Mouse (Mus musculus): ENCODE results near the gene Higd1c. TPM values are rescaled to one million over a fixed set of nuclear protein-coding genes. Genes with fewer than 3 reads are reported as not detected.
"Not testable (repeated sequence)": the region's sequence is repeated elsewhere in the genome, so short reads cannot be mapped to it uniquely, and the experiment has no call there.

Higd1c gene
- total RNA-seq, 2 experiments from 2014 or later, result not detected

DNA sequence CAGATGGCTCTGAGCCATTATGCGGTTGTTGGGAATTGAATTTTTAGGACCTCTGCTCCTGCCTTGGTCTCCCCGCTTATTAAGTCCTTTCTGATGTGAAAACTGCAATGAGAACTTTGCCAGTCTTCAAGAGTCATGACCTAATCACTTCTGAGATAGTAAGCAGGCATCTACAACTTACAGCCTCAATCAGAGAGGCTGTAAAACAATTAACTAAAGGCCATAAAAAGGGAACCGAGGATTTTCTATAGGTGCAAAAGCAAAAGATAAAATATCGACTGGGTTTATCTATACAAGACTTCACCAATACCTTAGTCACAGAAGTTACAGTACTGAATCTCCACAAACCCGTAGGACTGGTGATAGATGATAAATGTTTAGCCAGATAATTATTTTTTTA is 8.5 kb upstream of the Higd1c start:
- no peak for DNase-seq (ENCODE audit: low spot score)

GRCm38 (mm10) chr15:100365967-100366366 is 1.6 kb downstream of the Higd1c start:
- not testable (repeated sequence) for DNase-seq (ENCODE audit: low spot score)

DNA sequence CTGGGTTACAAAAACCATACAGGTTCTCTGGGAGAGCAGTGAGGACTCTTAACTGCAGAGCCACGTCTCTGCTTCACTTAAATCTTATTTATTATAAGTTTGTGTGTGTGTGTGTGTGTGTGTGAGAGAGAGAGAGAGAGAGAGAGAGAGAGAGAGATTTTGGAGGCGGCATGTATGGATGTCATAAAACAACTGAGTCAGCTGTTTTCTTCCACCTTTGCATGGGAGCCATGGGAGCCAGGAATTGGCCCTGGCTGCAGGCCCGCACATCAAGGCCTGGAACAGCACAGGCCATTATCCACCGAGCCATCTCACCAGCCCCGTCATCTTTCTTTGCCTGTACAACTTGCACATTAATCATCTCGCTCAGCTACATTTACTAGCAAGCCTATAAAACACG is 2.8 kb downstream of the Higd1c start:
- DNase-seq (ENCODE audit: low spot score), result no peak

- DNase-seq (ENCODE audit: low spot score), result peak; percentile 71
Measured at GRCm38 (mm10) chr15:100375066-100375465, 10.7 kb downstream of the Higd1c start.

GRCm38 (mm10) chr15:100377847-100378505 is 13.6 kb downstream of the Higd1c start:
- not testable (repeated sequence) for DNase-seq (ENCODE audit: low spot score)

GRCm38 (mm10) chr15:100379658-100380057 is 15.3 kb downstream of the Higd1c start:
- DNase-seq (ENCODE audit: low spot score), result no peak

- no peak for DNase-seq (ENCODE audit: low spot score)
Measured at GRCm38 (mm10) chr15:100380104-100380503, 15.8 kb downstream of the Higd1c start.

DNA sequence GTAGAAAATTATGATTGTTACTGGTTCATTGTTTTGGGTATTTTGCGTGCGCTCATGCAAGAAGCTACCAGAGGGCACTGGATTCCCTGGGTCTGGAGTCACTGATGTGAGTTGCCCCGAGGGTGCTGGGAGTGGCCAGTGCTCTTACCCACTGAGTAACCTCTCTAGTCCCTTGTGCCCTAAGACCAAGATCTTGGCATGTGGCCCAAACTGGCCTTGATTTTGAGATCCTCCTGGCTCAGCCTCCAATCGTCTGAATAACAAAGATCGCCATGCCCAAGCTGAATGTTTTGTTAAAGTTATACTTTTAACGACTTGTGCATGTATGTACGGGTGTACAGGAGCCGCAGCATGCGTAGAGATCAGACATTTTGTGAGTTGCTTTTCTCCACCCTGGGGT is 21.4 kb downstream of the Higd1c start:
- no peak for DNase-seq (ENCODE audit: low spot score)

DNA sequence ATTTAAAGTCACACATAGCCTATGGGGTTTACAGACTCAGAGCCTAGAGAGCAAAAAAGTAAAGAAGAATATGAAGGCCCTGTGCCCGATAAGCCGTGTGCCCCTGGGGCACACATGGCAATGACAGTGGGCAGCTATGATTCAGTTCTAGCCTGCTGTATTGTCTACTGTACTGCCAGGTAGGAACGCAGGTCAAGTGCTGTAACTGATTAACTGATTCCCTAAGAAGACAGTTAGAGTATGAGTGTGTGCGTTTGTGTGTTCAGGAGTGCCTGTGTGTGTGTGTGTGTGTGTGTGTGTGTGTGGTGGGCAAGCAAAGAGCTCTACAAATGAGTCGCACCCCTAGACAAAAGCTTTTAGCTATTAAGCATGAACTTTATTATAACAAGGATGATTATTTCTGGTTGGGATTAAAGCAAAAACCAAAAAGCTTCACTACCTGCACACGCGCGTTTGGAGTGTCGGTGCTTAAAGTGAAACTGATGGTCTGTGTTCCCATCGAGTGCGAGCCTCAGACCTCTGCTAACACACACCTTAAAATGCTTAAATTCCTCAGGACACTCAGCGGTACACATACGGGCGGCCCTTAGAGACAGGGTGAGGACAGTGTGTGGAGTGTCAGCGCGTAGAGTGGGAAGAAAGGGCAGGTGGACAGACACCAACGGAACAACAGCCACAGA is 23.3 kb downstream of the Higd1c start:
- DNase-seq (ENCODE audit: low spot score), result no peak

- no peak for DNase-seq (ENCODE audit: low spot score)
Measured at GRCm38 (mm10) chr15:100388224-100388835, 24.0 kb downstream of the Higd1c start.

- no peak for DNase-seq (ENCODE audit: low spot score)
Measured at GRCm38 (mm10) chr15:100388886-100389285, 24.5 kb downstream of the Higd1c start.

DNA sequence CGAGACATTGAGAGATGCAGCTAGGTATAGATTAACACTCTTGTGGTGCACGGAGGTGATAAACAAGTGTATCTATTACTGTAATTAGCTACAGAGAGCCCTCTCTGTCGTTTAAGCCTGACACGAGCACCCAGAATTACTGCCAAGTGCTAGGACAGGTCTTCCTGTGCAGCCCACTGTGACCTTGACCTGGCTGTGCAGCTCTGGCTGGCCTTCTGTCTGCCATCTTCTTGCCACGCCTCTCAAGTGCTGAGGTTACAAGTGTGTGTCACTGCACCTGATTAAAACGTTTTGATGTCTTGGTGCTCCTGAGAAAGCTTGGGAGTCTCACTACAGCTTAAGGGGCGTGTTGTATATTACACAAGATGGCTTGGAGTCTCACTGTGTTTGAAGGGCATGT is 26.7 kb downstream of the Higd1c start:
- DNase-seq (ENCODE audit: low spot score), result no peak

- no peak for DNase-seq (ENCODE audit: low spot score)
Measured at GRCm38 (mm10) chr15:100391599-100391998, 27.3 kb downstream of the Higd1c start.

DNA sequence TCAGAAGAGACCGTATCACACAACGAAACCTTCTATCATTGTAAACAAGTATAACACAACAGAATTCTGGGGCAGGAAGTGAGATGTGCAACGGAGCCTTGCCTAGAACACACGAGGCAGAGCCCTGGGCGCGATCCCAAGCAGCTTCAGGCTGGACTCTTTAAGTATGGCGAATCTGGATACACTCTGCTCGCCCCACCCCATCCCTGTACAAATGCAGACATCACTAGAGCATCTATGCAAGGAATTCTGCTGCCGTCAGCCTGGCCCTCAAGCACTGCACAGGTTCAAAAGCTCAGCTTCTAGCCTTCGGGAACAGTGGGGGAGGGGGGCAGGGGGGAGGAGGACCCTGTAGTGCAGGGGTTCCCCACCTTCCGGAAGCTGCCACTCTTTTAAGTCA is 28.7 kb downstream of the Higd1c start:
- DNase-seq (ENCODE audit: low spot score), result no peak

- no peak for DNase-seq (ENCODE audit: low spot score)
Measured at GRCm38 (mm10) chr15:100395561-100395960, 31.2 kb downstream of the Higd1c start.

- no peak for DNase-seq (ENCODE audit: low spot score)
Measured at GRCm38 (mm10) chr15:100400592-100401250, 36.4 kb downstream of the Higd1c start.

DNA sequence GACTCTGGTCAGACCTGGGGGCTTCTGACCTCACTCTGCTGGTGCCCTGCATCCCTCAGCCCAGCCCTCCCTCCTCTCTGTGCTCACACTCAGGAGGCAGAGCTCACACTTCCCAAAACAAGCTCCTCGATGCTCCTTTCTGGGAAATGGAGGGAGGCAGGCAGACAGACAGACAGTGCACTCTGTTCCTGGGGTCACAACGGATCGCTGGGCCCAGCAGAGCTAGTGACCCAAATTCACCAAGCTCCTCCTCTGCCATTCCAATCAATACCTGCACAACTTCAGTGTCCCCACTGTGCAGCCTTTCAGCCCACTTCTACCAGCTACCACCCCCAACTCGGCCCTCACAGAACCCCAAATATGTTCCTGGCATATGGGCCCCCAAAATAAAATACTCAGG is 37.5 kb downstream of the Higd1c start:
- no peak for DNase-seq (ENCODE audit: low spot score)

DNA sequence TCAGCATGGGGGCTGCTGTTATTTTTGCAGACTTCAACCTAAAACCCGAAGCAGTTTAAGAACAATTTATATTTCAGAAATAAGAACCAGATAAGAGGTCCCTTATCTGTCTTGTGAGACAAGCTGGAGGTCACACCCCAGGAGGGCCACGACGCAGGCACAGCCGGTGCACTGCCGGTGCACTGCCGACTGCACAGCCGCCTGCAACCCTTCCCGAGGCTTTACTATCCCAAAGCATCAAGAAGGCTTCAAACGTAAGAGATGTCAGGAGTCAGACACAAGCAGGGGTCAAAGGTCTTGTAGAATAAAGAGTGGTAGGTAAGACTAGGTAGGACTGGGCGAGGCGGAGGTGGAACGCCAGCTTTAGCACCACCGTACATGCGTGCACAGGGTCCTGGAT is 38.0 kb downstream of the Higd1c start:
- DNase-seq (ENCODE audit: low spot score), result no peak

GRCm38 (mm10) chr15:100402798-100403197 is 38.5 kb downstream of the Higd1c start:
- DNase-seq (ENCODE audit: low spot score), result no peak

GRCm38 (mm10) chr15:100403318-100404000 is 39.1 kb downstream of the Higd1c start:
- DNase-seq (ENCODE audit: low spot score), result no peak

- no peak for DNase-seq (ENCODE audit: low spot score)
Measured at GRCm38 (mm10) chr15:100406088-100406487, 41.7 kb downstream of the Higd1c start.

Measured in gastrocnemius, adult 18-20 months (tissue).